Mouse (Mus musculus): ENCODE results near the gene Crebl2.

GRCm38 (mm10) chr6:134813066-134813465, 16.9 kb upstream of the Crebl2 start:
- TF ChIP-seq CTCF (IDR thresholded peaks at IDR 0.05; ENCODE audit: borderline replicate concordance, insufficient read depth, low read depth, low read length) = no peak
- no peak for TF ChIP-seq POLR2A (IDR thresholded peaks at IDR 0.05; ENCODE audit: borderline replicate concordance, insufficient read depth, low read length)
